Mouse (Mus musculus): ENCODE results near the gene Gpr61. TPM values are rescaled to one million over a fixed set of nuclear protein-coding genes. Genes with fewer than 3 reads are reported as not detected.

Gene Gpr61
- polyA plus RNA-seq, 1 experiment from 2014 or later = 0.02 TPM

GRCm38 (mm10) chr3:108102075-108102474, 52.6 kb downstream of the Gpr61 start:
- no peak overlapping the region for H3K27ac ChIP-seq (ENCODE audit: low read length)
- peaks cover 50% of the 10 kb centered on the region for H3K4me1 ChIP-seq (ENCODE audit: control insufficient read depth, low read depth, low read length)
- no peaks in the 10 kb centered on the region for H3K9me3 ChIP-seq (replicated peaks; ENCODE audit: control insufficient read depth, low read length)
- ATAC-seq (ENCODE audit: low read depth) = no peak
- no peak overlapping the region for H3K9ac ChIP-seq (ENCODE audit: low read depth, low read length)
- no peaks in the 10 kb centered on the region for H3K27me3 ChIP-seq (ENCODE audit: control insufficient read depth, insufficient read depth, low read depth, low read length)
- H3K4me3 ChIP-seq (ENCODE audit: low read depth, low read length) = no peak overlapping the region
- peaks cover 10% of the 10 kb centered on the region for H3K36me3 ChIP-seq (ENCODE audit: control insufficient read depth, insufficient read depth)
- no peak overlapping the region for H3K4me2 ChIP-seq (ENCODE audit: low read depth, low read length)
- 82% methylated on average over 6 of the region's 6 CpGs for WGBS (ENCODE audit: insufficient replicate concordance)

DNA sequence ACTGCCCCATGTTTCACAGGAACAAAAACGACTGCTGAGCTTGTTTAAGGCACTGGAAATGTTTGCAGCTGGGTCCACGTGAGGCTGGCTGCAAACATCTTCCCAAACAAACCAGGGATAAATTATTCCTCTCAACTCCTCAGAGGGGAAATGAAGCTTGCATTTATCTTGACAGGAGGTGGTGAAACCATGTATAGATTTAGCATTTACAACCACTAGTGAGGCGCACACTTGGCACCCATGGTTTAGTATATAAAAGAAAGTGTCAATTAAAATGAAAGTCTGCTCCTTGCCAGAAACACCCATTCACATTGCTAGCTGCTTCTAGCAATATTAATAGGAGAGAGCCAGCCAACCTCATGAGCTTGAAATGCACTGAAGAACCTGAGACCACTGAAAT, 53.1 kb downstream of the Gpr61 start:
- no peak for ATAC-seq (ENCODE audit: low read depth)
- no peak overlapping the region for H3K9ac ChIP-seq (ENCODE audit: low read depth, low read length)
- WGBS (ENCODE audit: insufficient replicate concordance) = 57% methylated on average over 3 of the region's 3 CpGs
- no peak overlapping the region for H3K27ac ChIP-seq (ENCODE audit: low read length)
- H3K4me3 ChIP-seq (ENCODE audit: low read depth, low read length) = no peak overlapping the region
- no peak overlapping the region for H3K4me2 ChIP-seq (ENCODE audit: low read depth, low read length)
- no peaks in the 10 kb centered on the region for H3K9me3 ChIP-seq (replicated peaks; ENCODE audit: control insufficient read depth, low read length)
- H3K27me3 ChIP-seq (ENCODE audit: control insufficient read depth, insufficient read depth, low read depth, low read length) = no peaks in the 10 kb centered on the region
- H3K4me1 ChIP-seq (ENCODE audit: control insufficient read depth, low read depth, low read length) = peaks cover 53% of the 10 kb centered on the region
- peaks cover 6% of the 10 kb centered on the region for H3K36me3 ChIP-seq (ENCODE audit: control insufficient read depth, insufficient read depth)

Other genes with a start within 250 kb of the Gpr61 start
- gene Gstm7, start 223.1 kb downstream of the Gpr61 start, polyA plus RNA-seq (2015; fragmentation: Nextera tagmentation; extraction: Ambion mirVana) = 40.3 and 52.6 TPM in 2 replicates
- gene Gstm6, start 211.1 kb downstream of the Gpr61 start, polyA plus RNA-seq (2015; fragmentation: Nextera tagmentation; extraction: Ambion mirVana) = 19.1 and 21.3 TPM in 2 replicates
- gene Gstm3, start 185.6 kb downstream of the Gpr61 start, polyA plus RNA-seq (2015; fragmentation: Nextera tagmentation; extraction: Ambion mirVana) = 13.9 and 16.3 TPM in 2 replicates
- 6.9 and 10.4 TPM in 2 replicates for gene Gstm2, start 168.4 kb downstream of the Gpr61 start, polyA plus RNA-seq (2015; fragmentation: Nextera tagmentation; extraction: Ambion mirVana)
- gene Gstm1, start 136.9 kb downstream of the Gpr61 start, polyA plus RNA-seq (2015; fragmentation: Nextera tagmentation; extraction: Ambion mirVana) = 376 and 435 TPM in 2 replicates
- gene Gstm4, start 110.0 kb downstream of the Gpr61 start, polyA plus RNA-seq (2015; fragmentation: Nextera tagmentation; extraction: Ambion mirVana) = 16.8 and 17.0 TPM in 2 replicates
- 76.4 and 79.6 TPM in 2 replicates for gene Ampd2, start 68.2 kb downstream of the Gpr61 start, polyA plus RNA-seq (2015; fragmentation: Nextera tagmentation; extraction: Ambion mirVana)
- gene Gnat2, start 62.1 kb downstream of the Gpr61 start, polyA plus RNA-seq (2015; fragmentation: Nextera tagmentation; extraction: Ambion mirVana) = 3.8 and 4.1 TPM in 2 replicates
- 69.9 and 73.7 TPM in 2 replicates for gene Gnai3, start 8.7 kb downstream of the Gpr61 start, polyA plus RNA-seq (2015; fragmentation: Nextera tagmentation; extraction: Ambion mirVana)
- gene Amigo1, start 31.5 kb upstream of the Gpr61 start, polyA plus RNA-seq (2015; fragmentation: Nextera tagmentation; extraction: Ambion mirVana) = 0.61 and 0.64 TPM in 2 replicates
- gene Cyb561d1, start 46.3 kb upstream of the Gpr61 start, polyA plus RNA-seq (2015; fragmentation: Nextera tagmentation; extraction: Ambion mirVana) = 1.9 TPM in 2 replicates
- 2.0 and 2.1 TPM in 2 replicates for gene Atxn7l2, start 56.1 kb upstream of the Gpr61 start, polyA plus RNA-seq (2015; fragmentation: Nextera tagmentation; extraction: Ambion mirVana)
- gene Sypl2, start 71.8 kb upstream of the Gpr61 start, polyA plus RNA-seq (2015; fragmentation: Nextera tagmentation; extraction: Ambion mirVana) = 0.20 and 0.71 TPM in 2 replicates
- gene Psma5, start 102.0 kb upstream of the Gpr61 start, polyA plus RNA-seq (2015; fragmentation: Nextera tagmentation; extraction: Ambion mirVana) = 126 and 136 TPM in 2 replicates
- 1.8 and 2.5 TPM in 2 replicates for gene Sort1, start 129.2 kb upstream of the Gpr61 start, polyA plus RNA-seq (2015; fragmentation: Nextera tagmentation; extraction: Ambion mirVana)
- 0.71 and 1.0 TPM in 2 replicates for gene Mybphl, start 210.0 kb upstream of the Gpr61 start, polyA plus RNA-seq (2015; fragmentation: Nextera tagmentation; extraction: Ambion mirVana)
- gene Psrc1, start 229.0 kb upstream of the Gpr61 start, polyA plus RNA-seq (2015; fragmentation: Nextera tagmentation; extraction: Ambion mirVana) = 12.0 and 12.1 TPM in 2 replicates